Mouse (Mus musculus) v-Abl transformed pro-B cells (cell line): ENCODE data around the gene Mrpl47.

Source experiments
- in situ Hi-C, 2 experiments: fragments of 400-800 bp; cut with MboI; formaldehyde crosslinking; loops; one replicate each; pipeline ENCODE4 v1.15.1; 2025; ENCODE audit not compliant: unreplicated experiment in 2 of 2

The Mrpl47 gene

DNA sequence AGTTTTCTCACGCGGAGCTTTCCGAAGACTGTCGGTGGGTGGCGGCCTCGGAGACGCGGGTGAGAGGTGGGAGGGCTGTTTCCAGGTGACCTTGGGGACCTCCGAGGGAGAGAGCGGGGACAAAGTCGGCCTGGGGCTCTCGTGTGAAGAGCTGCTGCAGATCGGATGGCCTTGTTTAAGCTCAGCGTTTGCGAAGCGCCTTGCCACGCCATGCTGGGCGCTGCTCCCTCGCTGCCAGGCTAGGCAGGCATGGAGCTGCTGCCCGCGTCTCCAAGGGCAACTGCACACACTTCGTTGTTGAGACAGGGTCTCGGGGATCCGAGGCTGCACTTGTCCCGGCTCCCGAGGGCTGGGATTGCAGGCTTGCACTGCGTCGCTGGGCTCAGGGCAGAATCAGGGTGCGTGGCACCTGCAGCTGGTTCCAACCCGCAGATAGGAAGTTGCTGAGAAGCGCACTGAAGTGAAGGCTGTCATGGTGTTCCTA is at the start of gene Mrpl47:
TSS of gene Mrpl47 (minus strand) at position 434 of the 484 bp plus-strand sequence.
- in situ Hi-C loops: loop anchor here (10.0 to 25.0 kb wide), 3 partner anchors 1068 to 1600 kb away; partner anchors contain the start of gene Cldn11 (in 1 of the 2)

DNA sequence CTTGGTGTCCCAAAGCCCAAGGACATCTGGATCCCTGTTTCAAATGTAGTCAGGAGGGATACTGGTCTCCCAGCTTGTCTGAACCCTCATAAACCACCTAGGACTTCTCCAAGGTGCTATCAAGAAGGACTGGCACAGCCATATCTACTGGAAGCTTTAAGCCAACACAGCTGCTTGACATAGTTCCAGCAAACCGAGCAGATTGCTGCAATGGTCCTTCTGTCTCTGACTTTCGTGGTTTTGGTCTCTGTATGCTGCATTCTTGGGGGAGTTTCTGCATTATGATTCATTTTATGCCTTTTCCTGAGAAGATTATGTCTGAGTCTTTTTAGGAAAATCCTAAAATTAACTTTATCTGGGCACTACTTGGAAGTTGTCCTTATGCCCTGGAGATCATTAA is 33.4 kb upstream of the Mrpl47 start:
- in situ Hi-C loops: no loop called here

DNA sequence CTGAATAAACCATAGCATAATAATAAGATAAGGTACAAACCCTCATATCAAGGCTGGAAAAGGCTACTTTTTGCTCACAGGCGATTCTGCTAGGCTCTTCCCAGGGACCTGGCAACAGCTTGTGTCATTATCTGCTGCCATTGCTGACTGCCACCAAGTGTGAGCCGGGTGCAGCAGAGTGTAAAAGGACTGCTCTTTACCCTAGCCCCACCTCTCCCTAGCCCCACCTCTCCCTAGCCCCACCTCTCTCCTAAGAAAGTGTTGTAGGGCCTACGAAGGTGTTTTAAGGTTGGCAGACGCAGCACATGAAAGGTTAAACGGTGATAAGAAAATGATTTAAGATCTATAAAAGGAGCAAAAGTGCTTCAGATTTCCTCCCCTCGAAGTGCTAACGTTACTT is 26.5 kb upstream of the Mrpl47 start:
- in situ Hi-C loops: no loop called here

DNA sequence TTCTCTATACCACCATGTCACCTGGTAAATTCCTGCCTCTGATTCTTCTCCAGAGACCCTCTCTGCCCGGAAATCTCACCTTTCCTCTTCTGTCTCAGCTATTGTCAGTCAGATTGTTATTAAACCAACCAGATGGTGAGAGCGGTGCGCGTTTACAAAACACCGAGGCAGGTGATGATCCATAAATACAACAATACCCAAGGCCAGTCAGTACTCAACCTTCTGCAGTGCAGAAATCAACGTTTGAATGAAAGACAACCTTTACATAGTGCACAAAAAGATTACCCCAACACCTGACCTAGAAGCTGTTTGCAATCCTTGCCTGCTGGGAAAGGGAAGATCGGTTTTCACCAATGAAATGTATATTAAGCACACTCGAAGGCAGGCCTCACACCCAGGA is 25.6 kb upstream of the Mrpl47 start:
- in situ Hi-C loops: no loop called here

DNA sequence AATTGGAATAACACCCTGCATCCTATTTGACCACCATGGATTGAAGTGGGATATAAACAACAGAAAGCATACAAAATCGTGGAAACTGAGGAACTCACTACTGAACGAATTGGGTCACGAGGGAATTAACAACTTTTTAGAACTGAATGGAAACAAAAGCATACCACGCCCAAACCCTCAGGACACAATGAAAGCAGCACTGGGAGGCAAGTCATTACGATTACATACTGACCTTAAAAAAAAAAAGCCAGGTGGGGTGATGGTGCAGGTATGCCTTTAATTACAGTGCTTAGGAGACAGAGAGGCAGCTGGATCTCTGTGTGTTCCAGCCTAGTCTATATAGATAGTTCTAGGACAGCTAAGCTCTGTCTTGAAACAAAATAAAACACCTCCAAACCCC is 21.8 kb upstream of the Mrpl47 start:
- in situ Hi-C loops: no loop called here

DNA sequence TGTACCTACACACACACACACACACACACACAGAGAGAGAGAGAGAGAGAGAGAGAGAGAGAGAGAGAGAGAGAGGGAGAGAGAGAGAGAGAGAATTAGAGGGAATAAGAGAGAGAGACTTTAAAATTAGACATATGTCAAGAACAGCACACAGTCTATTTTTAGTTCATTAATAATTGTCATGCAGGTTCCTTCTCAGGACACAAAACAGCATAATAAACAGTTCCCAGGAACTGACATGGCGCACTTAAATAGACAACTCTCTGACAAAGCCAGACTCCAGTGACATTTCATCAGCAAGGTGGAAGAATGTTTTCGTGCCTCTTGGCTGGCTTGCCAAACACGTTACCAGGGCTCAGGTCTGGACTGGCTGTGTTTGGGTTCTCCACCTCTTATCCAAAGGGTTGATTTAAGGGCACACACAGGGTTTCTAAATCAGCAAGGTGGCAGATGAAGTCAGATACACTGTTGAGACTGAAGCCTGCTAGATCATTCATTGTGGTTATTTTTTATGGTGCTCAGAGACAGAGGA is 17.0 kb upstream of the Mrpl47 start:
- in situ Hi-C loops: no loop called here

DNA sequence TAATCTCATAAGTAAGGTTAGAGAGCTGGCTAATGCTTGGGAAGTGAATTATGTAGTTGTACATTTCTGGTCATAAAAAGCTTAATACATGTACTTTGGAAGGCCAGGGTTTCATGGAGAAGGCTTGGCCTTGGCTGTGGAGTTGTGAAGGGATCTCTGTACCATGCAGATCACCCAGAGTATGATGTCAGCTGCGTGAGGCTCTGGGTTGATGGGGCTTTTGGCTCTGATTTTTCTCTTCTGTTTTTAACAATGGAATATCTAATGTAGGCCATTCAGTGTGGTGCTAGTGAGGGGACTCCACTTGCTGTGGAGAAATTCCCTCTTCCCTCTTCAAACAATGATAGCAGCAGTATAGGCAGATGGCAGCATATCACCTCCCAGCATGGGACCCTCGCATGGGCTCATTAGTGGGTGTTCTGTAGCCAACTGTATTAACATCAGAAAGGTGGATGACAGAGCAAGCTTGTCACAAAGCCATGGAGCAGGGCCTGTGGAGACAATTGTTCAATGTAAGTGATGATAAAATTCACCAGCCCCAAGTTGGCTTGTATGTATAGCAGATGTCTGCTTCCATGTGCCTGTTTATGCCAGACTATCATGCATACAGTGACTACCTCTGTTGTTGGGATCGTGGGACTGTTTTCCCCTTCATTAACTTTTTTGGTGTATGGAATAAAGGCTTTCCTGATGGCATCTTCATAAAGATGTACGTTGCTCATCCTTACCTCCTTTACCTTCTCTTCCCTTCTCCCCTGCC is 12.6 kb upstream of the Mrpl47 start:
- in situ Hi-C loops: loop anchor here (10.0 to 25.0 kb wide), 3 partner anchors 1065 to 1613 kb away; partner anchors contain the start of gene Cldn11 (in 1 of the 2)

DNA sequence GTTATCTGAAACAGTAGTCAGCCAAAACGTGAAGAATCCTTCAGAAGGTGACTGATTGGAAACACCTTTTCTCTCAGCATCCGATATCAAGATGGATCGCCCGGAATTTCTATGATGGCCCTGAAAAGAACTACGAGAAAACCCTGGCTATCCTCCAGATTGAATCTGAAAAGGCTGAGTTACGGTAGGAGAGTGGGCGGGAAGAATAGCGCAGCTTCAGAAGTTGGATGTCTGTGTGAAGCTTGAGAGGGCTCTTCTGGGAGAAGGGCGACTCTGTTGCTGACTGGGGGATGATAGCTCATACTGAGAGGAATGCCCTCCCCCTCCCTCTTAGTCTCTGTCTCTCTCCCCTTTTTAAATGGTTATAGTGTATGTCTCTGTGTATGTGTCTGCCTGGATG is 11.0 kb upstream of the Mrpl47 start:
- in situ Hi-C loops: loop anchor here (10.0 to 25.0 kb wide), 3 partner anchors 1066 to 1611 kb away; partner anchors contain the start of gene Cldn11 (in 1 of the 2)

DNA sequence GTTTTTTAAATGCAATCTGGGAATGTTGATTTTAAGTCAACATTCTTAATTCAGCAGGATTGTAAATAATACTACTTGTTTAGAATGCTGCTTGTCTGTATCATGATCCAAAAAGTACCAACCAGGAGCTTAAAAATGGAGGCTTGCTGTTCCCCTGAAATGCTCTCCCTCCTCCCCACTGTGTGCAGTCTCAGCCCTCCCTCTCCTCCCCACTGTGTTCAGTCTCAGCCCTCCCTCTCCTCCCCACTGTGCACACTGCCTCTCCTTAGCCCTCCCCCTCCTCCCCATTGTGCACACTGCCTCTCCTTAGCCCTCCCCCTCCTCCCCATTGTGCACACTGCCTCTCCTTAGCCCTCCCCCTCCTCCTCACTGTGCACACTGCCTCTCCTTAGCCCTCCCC is 8.0 kb upstream of the Mrpl47 start:
- in situ Hi-C loops: loop anchor here (10.0 to 25.0 kb wide), 3 partner anchors 1069 to 1608 kb away; partner anchors contain the start of gene Cldn11 (in 1 of the 2)

DNA sequence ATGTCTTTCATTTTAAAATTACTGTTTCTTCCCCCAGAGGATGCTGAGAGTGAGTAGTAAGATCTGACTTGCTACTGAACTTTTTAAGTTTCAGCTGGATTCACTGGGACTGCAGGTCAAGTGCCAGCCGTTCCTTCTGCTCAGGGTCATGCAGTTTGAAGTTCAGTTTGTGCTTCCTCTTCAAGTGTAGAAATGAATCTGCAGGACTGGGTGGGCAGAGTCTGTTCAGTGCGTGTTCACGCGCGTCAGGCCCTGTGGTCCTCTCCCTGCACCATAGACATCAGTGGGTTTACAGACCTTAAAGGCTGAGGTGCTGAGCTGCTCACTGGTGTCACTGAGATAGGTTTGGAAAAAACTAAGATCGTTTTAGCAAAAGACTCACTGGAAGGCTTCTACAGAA is 7.6 kb upstream of the Mrpl47 start:
- in situ Hi-C loops: loop anchor here (10.0 to 25.0 kb wide), 3 partner anchors 1070 to 1608 kb away; partner anchors contain the start of gene Cldn11 (in 1 of the 2)

DNA sequence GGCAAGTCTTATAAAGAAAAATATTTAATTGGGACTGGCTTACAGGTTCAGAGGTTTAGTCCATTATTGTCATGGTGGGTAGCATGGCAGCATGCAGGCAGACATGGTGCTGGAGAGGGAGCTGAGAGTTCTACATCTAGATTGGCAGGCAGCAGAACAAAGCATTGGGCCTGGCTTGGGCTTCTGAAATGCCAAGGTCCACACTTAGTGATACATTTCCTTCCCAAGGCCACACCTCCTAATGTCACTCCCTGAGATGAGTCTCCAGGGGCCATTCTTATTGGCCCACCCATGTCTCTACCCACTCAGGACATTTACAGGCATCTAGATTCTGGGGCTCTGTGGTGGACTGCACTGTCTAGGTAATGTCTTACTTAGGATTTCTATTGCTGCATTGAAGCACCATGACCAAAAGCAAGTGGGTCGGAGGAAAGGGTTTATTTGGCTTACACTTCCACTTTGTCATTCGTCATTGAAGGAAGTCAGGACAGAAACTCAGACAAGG is 4.9 kb upstream of the Mrpl47 start:
- in situ Hi-C loops: loop anchor here (10.0 to 25.0 kb wide), 3 partner anchors 1072 to 1605 kb away; partner anchors contain the start of gene Cldn11 (in 1 of the 2)

DNA sequence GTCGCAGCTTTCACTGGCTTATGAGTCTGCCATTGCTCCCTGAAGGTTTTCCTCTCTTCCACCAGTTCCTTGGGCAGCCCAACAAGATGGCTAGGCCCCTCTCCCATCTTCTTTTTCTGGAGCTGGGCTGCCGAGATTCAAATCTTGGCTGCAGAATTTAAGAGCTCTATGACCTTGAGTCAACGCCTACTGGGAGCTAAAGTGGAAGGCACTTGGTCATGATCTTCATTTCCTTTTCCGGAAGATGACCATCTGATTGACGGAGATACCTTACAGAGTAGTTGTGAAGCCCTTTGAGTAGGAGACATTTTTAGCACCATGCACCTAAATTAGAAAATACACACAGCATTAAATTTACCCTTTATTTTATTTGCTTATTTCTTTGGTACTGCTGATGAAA is 1.1 kb upstream of the Mrpl47 start:
- in situ Hi-C loops: loop anchor here (10.0 to 25.0 kb wide), 3 partner anchors 1066 to 1601 kb away; partner anchors contain the start of gene Cldn11 (in 1 of the 2)

DNA sequence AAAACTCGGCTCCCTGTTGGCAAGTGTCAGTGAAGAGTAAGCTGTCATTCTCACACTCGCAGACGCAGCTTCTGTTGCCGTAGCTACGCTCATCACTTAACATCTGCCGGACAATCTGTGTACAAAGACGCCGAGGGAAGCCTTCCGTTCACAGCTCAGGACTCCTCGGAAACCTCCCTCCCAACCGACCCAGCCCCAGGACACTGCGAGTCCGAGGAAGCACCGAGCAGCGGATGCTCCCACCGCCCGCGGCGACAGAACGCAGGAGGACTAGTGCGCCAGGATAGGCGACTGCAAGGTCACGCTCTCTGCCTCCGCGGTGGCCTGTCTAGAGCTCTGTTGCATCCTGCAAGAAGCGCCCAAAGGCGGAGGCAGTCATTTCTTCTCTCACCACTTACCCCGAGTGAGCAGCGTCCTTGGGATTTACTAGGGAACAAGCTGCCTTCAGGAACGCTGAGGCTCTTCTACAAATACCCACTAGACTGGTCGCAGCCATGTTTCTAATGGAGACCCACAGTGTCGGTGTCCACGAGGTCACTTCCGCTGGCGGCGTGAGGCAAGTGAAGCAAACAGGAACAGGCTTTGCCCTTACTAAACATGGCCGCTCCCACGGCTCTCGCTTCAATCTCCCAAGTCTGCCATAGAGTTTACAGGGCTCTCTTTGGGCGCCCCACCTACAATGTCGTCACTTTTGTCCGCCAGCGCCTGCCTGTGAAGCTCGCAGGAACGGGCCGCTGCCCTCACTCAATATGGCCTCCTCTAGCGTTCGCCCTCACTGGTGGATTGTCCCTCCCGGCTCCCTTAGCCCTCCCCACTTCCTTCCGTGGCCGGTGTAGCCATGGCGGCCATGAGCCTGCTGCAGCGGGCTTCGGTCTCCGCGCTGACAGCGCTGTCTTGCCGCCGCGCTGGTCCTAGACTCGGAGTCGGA is 897 bp downstream of the Mrpl47 start, which contains the start of gene Ndufb5:
TSS of gene Ndufb5 (plus strand) at position 747 of the 928 bp plus-strand sequence.
- in situ Hi-C loops: loop anchor here (10.0 to 25.0 kb wide), 3 partner anchors 1068 to 1599 kb away; partner anchors contain the start of gene Cldn11 (in 1 of the 2)

DNA sequence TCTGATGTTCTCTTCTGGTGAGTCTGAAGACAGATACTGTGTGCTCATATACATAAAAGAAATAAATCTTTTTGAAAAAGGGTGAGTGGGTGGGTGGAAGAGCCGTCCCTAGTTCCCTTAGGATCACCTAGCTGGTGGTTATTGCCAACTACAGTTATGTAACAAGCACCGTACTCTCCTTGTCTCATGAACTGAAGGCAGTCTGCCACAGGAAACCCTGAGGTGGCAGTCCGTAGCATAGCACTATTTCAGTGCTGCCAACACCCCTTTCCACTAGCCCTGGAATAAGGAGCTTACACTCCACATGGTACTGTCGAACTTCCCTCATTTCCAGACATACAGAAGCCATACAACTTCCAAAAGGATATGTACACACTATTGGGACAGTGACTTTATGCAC is 9.5 kb downstream of the Mrpl47 start:
- in situ Hi-C loops: loop anchor here (25.0 kb wide), 2 partner anchors 1309 to 1591 kb away; partner anchors contain the start of gene Cldn11 (in 1 of the 2)

DNA sequence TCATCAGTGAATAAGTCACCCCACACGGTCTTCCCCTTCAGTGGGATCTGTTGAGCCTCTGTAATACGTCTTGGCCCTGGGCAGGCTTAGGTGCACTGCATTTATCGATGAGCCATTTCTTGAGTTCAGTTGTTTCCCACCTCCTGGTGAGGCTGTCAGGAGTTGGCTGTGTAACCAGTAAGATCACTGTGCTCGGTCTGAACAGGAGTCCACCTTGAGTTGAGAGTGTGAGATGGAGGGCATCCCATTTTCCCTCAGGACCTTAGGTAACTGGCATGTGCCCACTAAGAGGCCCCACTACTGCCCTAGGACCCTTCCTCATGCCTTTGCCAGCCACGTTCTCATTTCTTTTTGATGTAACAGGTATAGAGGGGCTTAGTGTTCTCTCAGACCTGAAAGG is 11.5 kb downstream of the Mrpl47 start:
- in situ Hi-C loops: loop anchor here (25.0 kb wide), 2 partner anchors 1311 to 1589 kb away; partner anchors contain the start of gene Cldn11 (in 1 of the 2)

DNA sequence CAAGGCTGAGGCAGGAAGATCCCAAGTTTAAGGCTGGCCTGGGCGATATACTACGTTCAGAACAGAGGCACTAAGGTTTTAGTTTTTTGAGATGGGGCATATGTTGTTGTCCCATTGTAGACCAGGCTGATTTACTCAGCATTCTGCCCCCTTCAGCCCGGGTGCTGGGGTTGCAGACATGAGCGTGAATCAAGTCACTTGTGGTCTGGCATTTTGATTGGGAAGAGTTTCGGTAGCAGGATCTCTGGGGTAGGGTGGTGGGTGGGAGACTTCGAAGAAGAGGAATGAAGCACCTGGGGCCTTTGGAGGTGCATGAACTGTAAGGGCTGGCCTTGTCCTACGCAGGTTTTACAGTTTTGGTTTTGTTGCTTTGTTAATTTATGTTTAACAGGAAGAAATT is 13.2 kb downstream of the Mrpl47 start:
- in situ Hi-C loops: loop anchor here in 1 of 2 experiments (25.0 kb wide), 2 partner anchors 1637 to 1912 kb away; partner anchors contain the start of gene Skil

DNA sequence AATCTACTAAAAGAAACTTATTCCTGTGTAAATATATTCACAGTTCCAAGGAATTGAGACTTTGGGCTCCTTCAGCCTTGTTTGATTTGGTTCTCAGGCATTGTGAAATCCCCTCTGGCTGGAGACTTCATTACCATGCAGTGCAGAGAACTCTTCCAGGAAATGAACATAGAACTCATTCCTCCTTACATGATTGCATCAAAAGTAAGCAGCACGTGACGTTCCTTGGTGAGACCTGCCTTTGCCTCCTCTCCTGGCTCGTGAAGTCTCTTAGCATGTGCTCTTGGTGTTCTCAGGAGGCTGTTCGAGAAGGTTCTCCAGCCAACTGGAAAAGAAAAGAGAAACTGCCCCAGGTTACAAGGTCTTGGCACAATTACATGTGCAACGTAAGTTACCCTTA is 19.1 kb downstream of the Mrpl47 start:
- in situ Hi-C loops: loop anchor here in 1 of 2 experiments (10.0 to 25.0 kb wide), 3 partner anchors 1337 to 1906 kb away; partner anchors contain the start of gene Skil

DNA sequence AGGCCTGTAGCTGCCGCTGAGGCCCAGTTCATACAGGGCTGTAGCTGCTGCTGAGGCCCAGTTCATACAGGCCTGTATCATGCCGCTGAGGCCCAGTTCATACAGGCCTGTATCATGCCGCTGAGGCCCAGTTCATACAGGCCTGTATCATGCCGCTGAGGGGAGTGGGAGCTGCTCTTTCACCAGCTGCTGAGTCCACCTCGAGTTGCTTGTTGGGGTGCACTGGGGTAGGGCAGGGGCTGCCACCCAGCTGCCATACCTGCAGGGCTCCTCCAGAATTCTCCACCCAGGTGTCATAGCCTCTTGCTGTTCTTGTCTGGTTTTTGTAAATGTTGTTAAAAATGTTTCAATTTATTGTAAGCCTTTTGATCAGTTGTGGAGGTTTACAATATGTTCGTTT is 20.0 kb downstream of the Mrpl47 start:
- in situ Hi-C loops: loop anchor here in 1 of 2 experiments (10.0 to 25.0 kb wide), 3 partner anchors 1337 to 1905 kb away; partner anchors contain the start of gene Skil

DNA sequence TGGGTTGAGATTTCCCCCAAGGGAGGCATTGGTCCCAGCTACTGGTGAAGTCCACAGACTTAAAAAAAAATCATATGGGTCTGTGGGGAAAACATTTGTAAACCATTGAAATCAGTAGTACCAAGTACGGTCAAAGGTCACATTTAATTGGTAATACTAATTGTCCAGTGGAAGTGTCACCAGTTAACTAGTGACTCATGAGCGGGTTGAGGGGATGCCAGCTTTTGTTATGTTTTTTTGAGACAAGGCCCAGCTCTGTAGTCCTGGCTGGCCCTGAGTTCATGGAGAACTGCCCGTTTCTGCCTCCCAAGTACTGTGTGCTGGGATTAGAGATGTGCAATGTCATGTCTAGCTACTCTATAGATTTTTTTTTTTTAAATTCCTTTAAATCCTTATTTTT is 23.7 kb downstream of the Mrpl47 start:
- in situ Hi-C loops: loop anchor here in 1 of 2 experiments (10.0 to 25.0 kb wide), 3 partner anchors 1341 to 1901 kb away; partner anchors contain the start of gene Skil
